Mouse (Mus musculus) c-Kit-positive CD71-positive TER-119-negative erythroid progenitor cells, embryonic 14.5 days (primary cell): ENCODE data around the gene March9.
"Not testable (repeated sequence)": the region's sequence is repeated elsewhere in the genome, so short reads cannot be mapped to it uniquely, and the experiment has no call there.

Experiments used
- DNase-seq: peaks from one replicate; pipeline ENCODE4 v3.0.0-alpha.2; 2013; ENCODE audit warnings: low read depth

March9 gene

GRCm38 (mm10) chr10:127062503-127062902, 2.5 kb upstream of the March9 start:
- no peak for DNase-seq

GRCm38 (mm10) chr10:127062101-127062500, 2.1 kb upstream of the March9 start:
- not testable (repeated sequence) for DNase-seq

- DNase-seq = no peak
These were observed 1.5 kb upstream of the March9 start for GRCm38 (mm10) chr10:127061513-127061912.

GRCm38 (mm10) chr10:127061085-127061484, 1.1 kb upstream of the March9 start:
- DNase-seq = no peak

- no peak for DNase-seq
These were observed 613 bp downstream of the March9 start for GRCm38 (mm10) chr10:127059174-127059967.

GRCm38 (mm10) chr10:127058708-127059107, 1.3 kb downstream of the March9 start:
- no peak for DNase-seq

- DNase-seq = no peak
These were observed 1.8 kb downstream of the March9 start for GRCm38 (mm10) chr10:127058161-127058560.

- no peak for DNase-seq
These were observed 3.5 kb downstream of the March9 start for GRCm38 (mm10) chr10:127056490-127056889.

- DNase-seq = no peak
These were observed 4.6 kb downstream of the March9 start for GRCm38 (mm10) chr10:127055406-127055805.

GRCm38 (mm10) chr10:127054646-127055045, 5.3 kb downstream of the March9 start:
- no peak for DNase-seq

GRCm38 (mm10) chr10:127050119-127050474, 9.9 kb downstream of the March9 start:
- no peak for DNase-seq

- DNase-seq = no peak
These were observed 10.4 kb downstream of the March9 start for GRCm38 (mm10) chr10:127049395-127050118.

GRCm38 (mm10) chr10:127048608-127049394, 11.2 kb downstream of the March9 start:
- no peak for DNase-seq

GRCm38 (mm10) chr10:127047954-127048353, 12.0 kb downstream of the March9 start, which contains the start of gene Cyp27b1:
Cyp27b1 (plus strand) TSS chr10:127048250.
- no peak for DNase-seq

GRCm38 (mm10) chr10:127043187-127043586, 16.8 kb downstream of the March9 start:
- no peak for DNase-seq

GRCm38 (mm10) chr10:127042468-127043115, 17.4 kb downstream of the March9 start:
- no peak for DNase-seq

- peak; percentile 75 for DNase-seq
These were observed 18.1 kb downstream of the March9 start for GRCm38 (mm10) chr10:127041774-127042338.

- no peak for DNase-seq
These were observed 18.7 kb downstream of the March9 start, which contains the start of the genes Mettl1 and Eef1akmt3 for GRCm38 (mm10) chr10:127041274-127041766. Mettl1 (plus strand) TSS chr10:127041414. Eef1akmt3 (minus strand) TSS chr10:127041513.

- no peak for DNase-seq
These were observed 19.3 kb downstream of the March9 start for GRCm38 (mm10) chr10:127040569-127041214.

GRCm38 (mm10) chr10:127037641-127038040, 22.3 kb downstream of the March9 start:
- no peak for DNase-seq

GRCm38 (mm10) chr10:127036273-127036672, 23.7 kb downstream of the March9 start:
- no peak for DNase-seq
